Mouse (Mus musculus) embryonic facial prominence, embryonic 12.5 days (tissue): Measurements from ENCODE around the gene Snrpa. TPM values are rescaled to one million over a fixed set of nuclear protein-coding genes. Genes with fewer than 3 reads are reported as not detected.
"Not testable (repeated sequence)": the region's sequence is repeated elsewhere in the genome, so short reads cannot be mapped to it uniquely, and the experiment has no call there.

Experiments
- ATAC-seq: fragments of 200-750 bp; cut with Nextera tagmentation; 2 replicates; pipeline ENCODE4 v1.8.0; 2017; ENCODE audit not compliant: insufficient number of reproducible peaks, insufficient read depth, low FRiP score, low TSS enrichment
- H3K27ac ChIP-seq: fragments of 300-500 bp; sonication (generic); 2 replicates; pipeline ENCODE4 v1.5.1; 2016; ENCODE audit warnings: mild to moderate bottlenecking
- H3K27me3 ChIP-seq: fragments of 300-500 bp; sonication (generic); 2 replicates; pipeline ENCODE4 v1.6.1; 2016; ENCODE audit warnings: mild to moderate bottlenecking, moderate library complexity
- H3K36me3 ChIP-seq: fragments of 300-500 bp; sonication (generic); 2 replicates; pipeline ENCODE4 v1.6.1; 2016; ENCODE audit warnings: mild to moderate bottlenecking
- H3K4me1 ChIP-seq: fragments of 300-500 bp; sonication (generic); 2 replicates; pipeline ENCODE4 v1.6.1; 2016
- H3K4me2 ChIP-seq: fragments of 300-500 bp; sonication (generic); replicated peaks from 2 replicates; pipeline ENCODE4 v1.6.1; 2016; ENCODE audit warnings: mild to moderate bottlenecking, moderate library complexity
- H3K4me3 ChIP-seq: fragments of 300-500 bp; sonication (generic); 2 replicates; pipeline ENCODE4 v1.5.1; 2016; ENCODE audit warnings: mild to moderate bottlenecking
- H3K9ac ChIP-seq: fragments of 300-500 bp; sonication (generic); 2 replicates; pipeline ENCODE4 v1.6.1; 2016; ENCODE audit warnings: mild to moderate bottlenecking, moderate library complexity
- H3K9me3 ChIP-seq: fragments of 300-500 bp; sonication (generic); 2 replicates; pipeline ENCODE4 v1.6.1; 2016; ENCODE audit warnings: mild to moderate bottlenecking, moderate library complexity
- WGBS: fragments of 180-500 bp; shearing (Covaris S2); methylation state at CpG from one replicate; pipeline ENCODE4 v1.1.7; 2016; 5-methylcytosine and 5-hydroxymethylcytosine counted together
- polyA plus RNA-seq: library from polyadenylated mRNA; unstranded; fragments of >200 nt; fragmentation: Nextera tagmentation; extraction: Ambion mirVana; gene quantifications from 2 replicates; pipeline ENCODE4 v1.2.1, GENCODE M21; 2016

The Snrpa gene
- 293 and 312 TPM in 2 replicates for polyA plus RNA-seq

GRCm38 (mm10) chr7:27195681-27196611 is at the start of gene Snrpa, which contains the start of gene BC024978:
Gene Snrpa, minus strand, starts transcription at chr7:27196271.
Gene BC024978, plus strand, starts transcription at chr7:27195781.
- H3K36me3 ChIP-seq = peaks cover 34% of the 10 kb centered on the region
- no peaks in the 10 kb centered on the region for H3K27me3 ChIP-seq
- ATAC-seq = peak; percentile 98

GRCm38 (mm10) chr7:27244088-27244487 is 48.0 kb upstream of the Snrpa start:
- not testable (repeated sequence) for H3K4me1 ChIP-seq, H3K9ac ChIP-seq, H3K27me3 ChIP-seq, H3K27ac ChIP-seq, ATAC-seq, H3K4me2 ChIP-seq, H3K9me3 ChIP-seq, H3K4me3 ChIP-seq
- WGBS = 70% methylated on average over 2 of the region's 2 CpGs
- peaks cover 51% of the 10 kb centered on the region for H3K36me3 ChIP-seq

More at GRCm38 (mm10) chr7:27195681-27196611, at the start of gene Snrpa, which contains the start of gene BC024978:
- Histone ChIP-seq H3K9ac (peak within 1 kb of the TSS; percentile 74), H3K4me3 (peak within 1 kb of the TSS; percentile 66), H3K4me2 (peak within 1 kb of the TSS; percentile 81), H3K9me3 (no peaks in the 10 kb centered on the region), H3K27ac (peak within 1 kb of the TSS; percentile 97), H3K4me1 (peaks cover 19% of the 10 kb centered on the region)
- 1% methylated on average over 64 of the region's 64 CpGs for WGBS

- no peak overlapping the region for H3K4me3 ChIP-seq
- 50% methylated on average over 8 of the region's 8 CpGs for WGBS
- H3K36me3 ChIP-seq = peaks cover 51% of the 10 kb centered on the region
- no peaks in the 10 kb centered on the region for H3K27me3 ChIP-seq
- no peaks in the 10 kb centered on the region for H3K4me1 ChIP-seq
- no peak for ATAC-seq
- no peak overlapping the region for H3K27ac ChIP-seq
- no peak overlapping the region for H3K9ac ChIP-seq
- H3K4me2 ChIP-seq = no peak overlapping the region
- no peaks in the 10 kb centered on the region for H3K9me3 ChIP-seq
These were observed 47.1 kb upstream of the Snrpa start for GRCm38 (mm10) chr7:27243211-27243610.

- H3K4me1 ChIP-seq = peaks cover 3% of the 10 kb centered on the region
- ATAC-seq = no peak
- WGBS = 85% methylated on average over 5 of the region's 5 CpGs
- peaks cover 32% of the 10 kb centered on the region; the same call in 1 of the 2 replicates for H3K36me3 ChIP-seq
- no peak overlapping the region for H3K9ac ChIP-seq
- H3K27ac ChIP-seq = no peak overlapping the region
- H3K4me3 ChIP-seq = no peak overlapping the region
- H3K4me2 ChIP-seq = no peak overlapping the region
- no peaks in the 10 kb centered on the region for H3K27me3 ChIP-seq
- H3K9me3 ChIP-seq = no peaks in the 10 kb centered on the region
These were observed 42.5 kb upstream of the Snrpa start for GRCm38 (mm10) chr7:27238568-27238967.

GRCm38 (mm10) chr7:27237527-27237926 is 41.5 kb upstream of the Snrpa start:
- WGBS = 90% methylated on average over 2 of the region's 2 CpGs

GRCm38 (mm10) chr7:27235726-27236125 is 39.7 kb upstream of the Snrpa start:
- Histone ChIP-seq H3K27me3 (no peaks in the 10 kb centered on the region), H3K27ac (no peak overlapping the region), H3K4me3 (no peak overlapping the region), H3K4me1 (peaks cover 9% of the 10 kb centered on the region), H3K4me2 (no peak overlapping the region), H3K9me3 (no peaks in the 10 kb centered on the region), H3K36me3 (peaks cover 11% of the 10 kb centered on the region; the same call in 1 of the 2 replicates), H3K9ac (no peak overlapping the region)
- 95% methylated on average over 2 of the region's 2 CpGs for WGBS
- no peak for ATAC-seq

More at GRCm38 (mm10) chr7:27237527-27237926, 41.5 kb upstream of the Snrpa start:
- H3K9me3 ChIP-seq = no peaks in the 10 kb centered on the region
- no peak for ATAC-seq
- H3K4me3 ChIP-seq = no peak overlapping the region
- no peak overlapping the region for H3K4me2 ChIP-seq
- H3K27ac ChIP-seq = no peak overlapping the region
- H3K4me1 ChIP-seq = peaks cover 7% of the 10 kb centered on the region
- H3K9ac ChIP-seq = no peak overlapping the region
- peaks cover 25% of the 10 kb centered on the region; the same call in 1 of the 2 replicates for H3K36me3 ChIP-seq
- H3K27me3 ChIP-seq = no peaks in the 10 kb centered on the region

GRCm38 (mm10) chr7:27233300-27233699 is 37.2 kb upstream of the Snrpa start:
- no peak for ATAC-seq
- H3K9ac ChIP-seq = peak overlapping the region; percentile 45; the same call in 1 of the 2 replicates
- WGBS = 0% methylated on average over 6 of the region's 6 CpGs
- H3K4me1 ChIP-seq = peaks cover 13% of the 10 kb centered on the region
- H3K36me3 ChIP-seq = no peaks in the 10 kb centered on the region
- H3K9me3 ChIP-seq = no peaks in the 10 kb centered on the region
- no peaks in the 10 kb centered on the region for H3K27me3 ChIP-seq
- peak overlapping the region; percentile 70 for H3K4me2 ChIP-seq
- H3K4me3 ChIP-seq = peak overlapping the region; percentile 46
- peak overlapping the region; percentile 67; the same call in 1 of the 2 replicates for H3K27ac ChIP-seq

- H3K4me1 ChIP-seq = peaks cover 13% of the 10 kb centered on the region
- under 1% methylated on average over 25 of the region's 25 CpGs for WGBS
- H3K27ac ChIP-seq = peak within 1 kb of the TSS; percentile 67; the same call in 1 of the 2 replicates
- no peaks in the 10 kb centered on the region for H3K36me3 ChIP-seq
- peak within 1 kb of the TSS; percentile 70 for H3K4me2 ChIP-seq
- H3K9ac ChIP-seq = peak within 1 kb of the TSS; percentile 45; the same call in 1 of the 2 replicates
- H3K27me3 ChIP-seq = no peaks in the 10 kb centered on the region
- H3K9me3 ChIP-seq = no peaks in the 10 kb centered on the region
- peak; percentile 90 for ATAC-seq
- peak within 1 kb of the TSS; percentile 46 for H3K4me3 ChIP-seq
These were observed 36.8 kb upstream of the Snrpa start, which contains the start of gene Coq8b for GRCm38 (mm10) chr7:27232781-27233281. Gene Coq8b, plus strand, starts transcription at chr7:27233023.

- no peaks in the 10 kb centered on the region for H3K9me3 ChIP-seq
These were observed 35.7 kb upstream of the Snrpa start for GRCm38 (mm10) chr7:27231693-27232331.

GRCm38 (mm10) chr7:27230781-27231180 is 34.7 kb upstream of the Snrpa start:
- ATAC-seq = no peak
- no peak overlapping the region for H3K27ac ChIP-seq
- H3K36me3 ChIP-seq = no peaks in the 10 kb centered on the region
- no peaks in the 10 kb centered on the region for H3K9me3 ChIP-seq
- 78% methylated on average over 4 of the region's 4 CpGs for WGBS
- H3K27me3 ChIP-seq = no peaks in the 10 kb centered on the region
- no peak overlapping the region for H3K9ac ChIP-seq
- H3K4me2 ChIP-seq = no peak overlapping the region
- H3K4me1 ChIP-seq = peaks cover 30% of the 10 kb centered on the region
- no peak overlapping the region for H3K4me3 ChIP-seq

More at GRCm38 (mm10) chr7:27231693-27232331, 35.7 kb upstream of the Snrpa start:
- H3K4me3 ChIP-seq = no peak overlapping the region
- peaks cover 19% of the 10 kb centered on the region for H3K4me1 ChIP-seq
- no peak overlapping the region for H3K27ac ChIP-seq
- no peaks in the 10 kb centered on the region for H3K36me3 ChIP-seq
- ATAC-seq = no peak
- H3K4me2 ChIP-seq = no peak overlapping the region
- 85% methylated on average over 7 of the region's 7 CpGs for WGBS
- H3K9ac ChIP-seq = no peak overlapping the region
- no peaks in the 10 kb centered on the region for H3K27me3 ChIP-seq

- no peaks in the 10 kb centered on the region for H3K9me3 ChIP-seq
- peaks cover 47% of the 10 kb centered on the region for H3K4me1 ChIP-seq
These were observed 32.8 kb upstream of the Snrpa start for GRCm38 (mm10) chr7:27228865-27229264.

More at GRCm38 (mm10) chr7:27228865-27229264, 32.8 kb upstream of the Snrpa start:
- 15% methylated on average over 6 of the region's 6 CpGs for WGBS
- peak overlapping the region; percentile 77 for H3K9ac ChIP-seq
- H3K4me2 ChIP-seq = peak overlapping the region; percentile 84
- H3K27me3 ChIP-seq = no peaks in the 10 kb centered on the region
- H3K4me3 ChIP-seq = peak overlapping the region; percentile 80
- H3K36me3 ChIP-seq = no peaks in the 10 kb centered on the region
- H3K27ac ChIP-seq = peak overlapping the region; percentile 67
- no peak for ATAC-seq
